Mouse (Mus musculus) heart, embryonic 15.5 days (tissue): ENCODE results near the gene Mxd3. TPM values are rescaled to one million over a fixed set of nuclear protein-coding genes. Genes with fewer than 3 reads are reported as not detected.

Experiments used
- ATAC-seq: fragments of 200-750 bp; cut with Nextera tagmentation; replicated peaks from 2 replicates; pipeline ENCODE4 v1.8.0; 2017; ENCODE audit warnings: low read depth, moderate TSS enrichment; ENCODE audit not compliant: insufficient number of reproducible peaks, insufficient read depth, low FRiP score
- H3K27ac ChIP-seq: fragments of 300-500 bp; sonication (generic); 2 replicates; pipeline ENCODE4 v1.5.1; 2015; ENCODE audit warnings: mild to moderate bottlenecking, inconsistent platforms
- H3K27me3 ChIP-seq: fragments of 300-500 bp; sonication (generic); 2 replicates; pipeline ENCODE4 v1.6.1; 2015; ENCODE audit warnings: inconsistent platforms
- H3K36me3 ChIP-seq: fragments of 300-500 bp; sonication (generic); 2 replicates; pipeline ENCODE4 v1.6.1; 2015; ENCODE audit warnings: mild to moderate bottlenecking, inconsistent platforms
- H3K4me1 ChIP-seq: fragments of 300-500 bp; sonication (generic); replicated peaks from 2 replicates; pipeline ENCODE4 v1.6.1; 2015; ENCODE audit warnings: inconsistent platforms
- H3K4me2 ChIP-seq: fragments of 300-500 bp; sonication (generic); 2 replicates; pipeline ENCODE4 v1.6.1; 2015; ENCODE audit warnings: inconsistent platforms, mild to moderate bottlenecking, moderate library complexity
- H3K4me3 ChIP-seq: fragments of 300-500 bp; sonication (generic); 2 replicates; pipeline ENCODE4 v1.5.1; 2015; ENCODE audit warnings: mild to moderate bottlenecking, inconsistent platforms
- H3K9ac ChIP-seq: fragments of 300-500 bp; sonication (generic); 2 replicates; pipeline ENCODE4 v1.6.1; 2015; ENCODE audit warnings: mild to moderate bottlenecking, inconsistent platforms
- H3K9me3 ChIP-seq: fragments of 300-500 bp; sonication (generic); replicated peaks from 2 replicates; pipeline ENCODE4 v1.6.1; 2016; ENCODE audit warnings: inconsistent platforms
- WGBS: fragments of 180-500 bp; shearing (Covaris S2); methylation state at CpG from one replicate; pipeline ENCODE4 v1.1.7; 2015; ENCODE audit warnings: mixed read lengths; 5-methylcytosine and 5-hydroxymethylcytosine counted together
- polyA plus RNA-seq: library from polyadenylated mRNA; unstranded; fragments of >200 nt; fragmentation: Nextera tagmentation; extraction: Ambion mirVana; gene quantifications from 2 replicates; pipeline ENCODE4 v1.2.1, GENCODE M21; 2015

Gene Mxd3
- polyA plus RNA-seq, 1 experiment from 2014 or later: 21.8 TPM

GRCm38 (mm10) chr13:55361974-55362452, 32.4 kb upstream of the Mxd3 start:
- peaks cover 21% of the 10 kb centered on the region for H3K4me1 ChIP-seq
- no peaks in the 10 kb centered on the region for H3K9me3 ChIP-seq
- WGBS: under 1% methylated on average over 32 of the region's 32 CpGs
- peaks cover 2% of the 10 kb centered on the region; the same call in 1 of the 2 replicates for H3K27me3 ChIP-seq
- H3K4me2 ChIP-seq: peak overlapping the region; percentile 75
- peak overlapping the region; percentile 93 for H3K9ac ChIP-seq
- peak overlapping the region; percentile 95 for H3K27ac ChIP-seq
- H3K36me3 ChIP-seq: peaks cover 24% of the 10 kb centered on the region
- H3K4me3 ChIP-seq: peak overlapping the region; percentile 90
- peak; percentile 33 for ATAC-seq

GRCm38 (mm10) chr13:55361145-55361544, 31.5 kb upstream of the Mxd3 start:
- Histone ChIP-seq H3K4me2 (peak overlapping the region; percentile 75), H3K27ac (no peak overlapping the region), H3K36me3 (peaks cover 31% of the 10 kb centered on the region), H3K27me3 (no peaks in the 10 kb centered on the region), H3K4me1 (peaks cover 21% of the 10 kb centered on the region), H3K9ac (peak overlapping the region; percentile 93; the same call in 1 of the 2 replicates), H3K9me3 (no peaks in the 10 kb centered on the region), H3K4me3 (peak overlapping the region; percentile 90)
- no peak for ATAC-seq

GRCm38 (mm10) chr13:55346745-55347144, 17.1 kb upstream of the Mxd3 start:
- ATAC-seq: no peak
- H3K4me1 ChIP-seq: 0 out of 2 replicates have a peak, but pooled peaks cover 5% of the 10 kb centered on the region
- no peak overlapping the region for H3K4me3 ChIP-seq
- 79% methylated on average over 11 of the region's 11 CpGs for WGBS
- no peak overlapping the region for H3K4me2 ChIP-seq
- H3K9ac ChIP-seq: no peak overlapping the region
- no peak overlapping the region for H3K27ac ChIP-seq
- no peaks in the 10 kb centered on the region for H3K9me3 ChIP-seq
- H3K36me3 ChIP-seq: peaks cover 75% of the 10 kb centered on the region
- H3K27me3 ChIP-seq: no peaks in the 10 kb centered on the region

GRCm38 (mm10) chr13:55344286-55344685, 14.7 kb upstream of the Mxd3 start:
- Histone ChIP-seq H3K9ac (no peak overlapping the region), H3K36me3 (peaks cover 56% of the 10 kb centered on the region), H3K4me3 (no peak overlapping the region), H3K27me3 (no peaks in the 10 kb centered on the region), H3K9me3 (no peaks in the 10 kb centered on the region), H3K4me1 (0 out of 2 replicates have a peak, but pooled peaks cover 5% of the 10 kb centered on the region), H3K27ac (no peak overlapping the region), H3K4me2 (no peak overlapping the region)
- ATAC-seq: no peak
- whole genome bisulfite sequencing: 83% methylated on average over 7 of the region's 7 CpGs

- WGBS: 35% methylated on average over 11 of the region's 11 CpGs
- Histone ChIP-seq H3K9ac (no peak overlapping the region), H3K4me2 (no peak overlapping the region), H3K9me3 (no peaks in the 10 kb centered on the region), H3K4me1 (0 out of 2 replicates have a peak, but pooled peaks cover 3% of the 10 kb centered on the region), H3K4me3 (no peak overlapping the region), H3K36me3 (peaks cover 39% of the 10 kb centered on the region), H3K27ac (no peak overlapping the region), H3K27me3 (no peaks in the 10 kb centered on the region)
- no peak for ATAC-seq
Measured at GRCm38 (mm10) chr13:55342469-55342868, 12.8 kb upstream of the Mxd3 start.

GRCm38 (mm10) chr13:55339259-55339658, 9.6 kb upstream of the Mxd3 start:
- no peaks in the 10 kb centered on the region for H3K9me3 ChIP-seq
- H3K27ac ChIP-seq: no peak overlapping the region
- H3K9ac ChIP-seq: no peak overlapping the region
- H3K27me3 ChIP-seq: no peaks in the 10 kb centered on the region
- H3K36me3 ChIP-seq: peaks cover 7% of the 10 kb centered on the region; the same call in 1 of the 2 replicates
- ATAC-seq: no peak
- 43% methylated on average over 2 of the region's 2 CpGs for WGBS
- H3K4me3 ChIP-seq: no peak overlapping the region
- H3K4me2 ChIP-seq: no peak overlapping the region
- H3K4me1 ChIP-seq: 0 out of 2 replicates have a peak, but pooled peaks cover 3% of the 10 kb centered on the region

GRCm38 (mm10) chr13:55338131-55339054, 8.8 kb upstream of the Mxd3 start:
- H3K9ac ChIP-seq: no peak overlapping the region
- WGBS: 57% methylated on average over 12 of the region's 12 CpGs
- no peak overlapping the region for H3K4me3 ChIP-seq
- no peak overlapping the region for H3K4me2 ChIP-seq
- no peak overlapping the region for H3K27ac ChIP-seq
- 0 out of 2 replicates have a peak, but pooled peaks cover 3% of the 10 kb centered on the region for H3K4me1 ChIP-seq
- H3K36me3 ChIP-seq: 0 out of 2 replicates have a peak, but pooled peaks cover under 1% of the 10 kb centered on the region
- no peak for ATAC-seq
- no peaks in the 10 kb centered on the region for H3K9me3 ChIP-seq
- H3K27me3 ChIP-seq: no peaks in the 10 kb centered on the region

GRCm38 (mm10) chr13:55337341-55337975, 7.8 kb upstream of the Mxd3 start:
- H3K27ac ChIP-seq: no peak overlapping the region
- 0 out of 2 replicates have a peak, but pooled peaks cover 3% of the 10 kb centered on the region for H3K4me1 ChIP-seq
- WGBS: 68% methylated on average over 10 of the region's 10 CpGs
- no peaks in the 10 kb centered on the region for H3K9me3 ChIP-seq
- no peaks in the 10 kb centered on the region for H3K36me3 ChIP-seq
- no peak overlapping the region for H3K4me2 ChIP-seq
- no peak for ATAC-seq
- H3K4me3 ChIP-seq: no peak overlapping the region
- H3K9ac ChIP-seq: no peak overlapping the region
- H3K27me3 ChIP-seq: no peaks in the 10 kb centered on the region

- H3K27ac ChIP-seq: no peak overlapping the region
- H3K36me3 ChIP-seq: no peaks in the 10 kb centered on the region
- H3K9me3 ChIP-seq: no peaks in the 10 kb centered on the region
- no peaks in the 10 kb centered on the region for H3K27me3 ChIP-seq
- 70% methylated on average over 4 of the region's 4 CpGs for WGBS
- H3K4me3 ChIP-seq: no peak overlapping the region
- H3K9ac ChIP-seq: no peak overlapping the region
- ATAC-seq: no peak
- peaks cover 3% of the 10 kb centered on the region for H3K4me1 ChIP-seq
- H3K4me2 ChIP-seq: no peak overlapping the region
Measured at GRCm38 (mm10) chr13:55335701-55336100, 6.1 kb upstream of the Mxd3 start.

GRCm38 (mm10) chr13:55332331-55332730, 2.7 kb upstream of the Mxd3 start:
- Histone ChIP-seq H3K36me3 (no peaks in the 10 kb centered on the region), H3K4me2 (no peak overlapping the region), H3K27me3 (no peaks in the 10 kb centered on the region), H3K27ac (no peak overlapping the region), H3K4me3 (no peak overlapping the region), H3K4me1 (peaks cover 30% of the 10 kb centered on the region), H3K9me3 (no peaks in the 10 kb centered on the region), H3K9ac (no peak overlapping the region)
- no peak for ATAC-seq
- 65% methylated on average over 3 of the region's 3 CpGs for WGBS
